Mouse (Mus musculus) MEL (cell line): ENCODE measurements around the gene Myl12a.

Experiments used
- CHD1 ChIP-seq: IDR thresholded peaks from 2 replicates; pipeline ENCODE4 v1.6.1; 2012; ENCODE audit warnings: low read depth, mild to moderate bottlenecking, inconsistent platforms, low read length, improper control_type of control experiment
- CTCF ChIP-seq, 3 experiments: IDR thresholded peaks in 2 of 3; conservative IDR thresholded peaks in 1 of 3; 2 replicates each; pipeline ENCODE4 v1.5.1; 2011 to 2012; ENCODE audit warnings: low read length in 3 of 3, low read depth in 2 of 3, mild to moderate bottlenecking in 2 of 3, improper control_type of control experiment in 1 of 3, inconsistent platforms in 1 of 3, mixed read lengths in 1 of 3, moderate library complexity in 1 of 3; ENCODE audit not compliant: control insufficient read depth in 1 of 3, insufficient read depth in 1 of 3, poor library complexity in 1 of 3, severe bottlenecking in 1 of 3
- GATA1 ChIP-seq: IDR thresholded peaks from 2 replicates; pipeline ENCODE4 v1.6.1; 2011; ENCODE audit warnings: low read depth, low read length, improper control_type of control experiment
- HCFC1 ChIP-seq: IDR thresholded peaks from 2 replicates; pipeline ENCODE4 v1.6.1; 2012; ENCODE audit warnings: low read depth, mild to moderate bottlenecking, inconsistent platforms, low read length, improper control_type of control experiment, moderate library complexity
- MAZ ChIP-seq: IDR thresholded peaks from 2 replicates; pipeline ENCODE4 v1.6.1; 2012; ENCODE audit warnings: low read depth, mild to moderate bottlenecking, inconsistent platforms, low read length, improper control_type of control experiment
- POLR2A ChIP-seq, 2 experiments: IDR thresholded peaks; 2 replicates each; pipeline ENCODE4 v1.6.1; 2011 to 2012; ENCODE audit warnings: low read length in 2 of 2, mild to moderate bottlenecking in 2 of 2, control low read depth in 1 of 2, improper control_type of control experiment in 1 of 2, low read depth in 1 of 2, moderate library complexity in 1 of 2; ENCODE audit not compliant: control insufficient read depth in 1 of 2, insufficient read depth in 1 of 2, poor library complexity in 1 of 2
- SMC3 ChIP-seq: IDR thresholded peaks from 2 replicates; pipeline ENCODE4 v1.6.1; 2011; ENCODE audit warnings: low read depth, low read length, improper control_type of control experiment
- ZMIZ1 ChIP-seq: IDR thresholded peaks from 2 replicates; pipeline ENCODE4 v1.6.1; 2012; ENCODE audit warnings: low read depth, mild to moderate bottlenecking, inconsistent platforms, low read length, improper control_type of control experiment, moderate library complexity

GRCm38 (mm10) chr17:71024071-71024470, 21.4 kb upstream of the Myl12a start:
- TF ChIP-seq HCFC1 (no peak), CHD1 (no peak), POLR2A (IDR thresholded peaks at IDR 0.05; ENCODE audit: control insufficient read depth in 1 of 2, insufficient read depth in 1 of 2, low read depth in 1 of 2, low read length in 2 of 2, poor library complexity in 1 of 2) (no peak), CTCF (IDR thresholded peaks at IDR 0.05 in 2 of 3, conservative IDR thresholded peaks at IDR 0.05 in 1 of 3; ENCODE audit: control insufficient read depth in 1 of 3, insufficient read depth in 1 of 3, low read depth in 2 of 3, low read length in 3 of 3, poor library complexity in 1 of 3, severe bottlenecking in 1 of 3) (no peak), ZMIZ1 (no peak), GATA1 (no peak), SMC3 (no peak), MAZ (no peak)
